Mouse (Mus musculus): Measurements from ENCODE around the gene Slc34a1. TPM values are rescaled to one million over a fixed set of nuclear protein-coding genes. Genes with fewer than 3 reads are reported as not detected.

Gene Slc34a1
- total RNA-seq, 2 experiments from 2014 or later, result 0.25 to 0.49 TPM

DNA sequence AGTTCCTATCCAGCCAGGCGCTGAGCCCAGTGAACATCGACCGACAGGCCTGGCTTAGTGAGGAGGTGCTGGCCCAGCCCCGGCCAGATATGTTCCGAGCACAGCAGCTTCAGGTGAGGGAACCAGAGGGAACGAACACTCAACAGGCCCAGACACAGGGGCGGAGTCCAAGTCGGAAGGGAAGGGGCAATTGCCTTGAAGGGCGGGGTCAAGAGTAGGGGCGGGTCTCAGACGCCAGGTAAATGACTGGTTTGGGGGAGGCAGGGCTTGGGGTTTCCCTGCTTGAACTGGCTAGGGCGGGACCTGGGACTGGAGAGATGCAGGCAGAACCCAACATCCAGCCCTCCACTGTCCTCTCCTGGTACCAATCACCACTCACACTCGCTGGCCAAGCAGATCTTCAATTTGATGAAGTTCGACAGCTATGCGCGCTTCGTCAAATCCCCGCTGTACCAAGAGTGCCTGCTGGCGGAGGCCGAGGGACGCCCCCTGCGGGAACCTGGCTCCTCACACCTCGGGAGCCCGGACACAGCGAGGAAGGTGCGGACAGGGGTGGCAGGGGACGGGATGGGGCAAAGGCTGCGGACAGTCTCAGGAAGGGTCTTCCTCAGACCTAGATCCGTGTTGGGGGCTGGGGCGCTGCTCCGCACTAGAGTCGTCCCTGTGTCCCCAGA is 18.9 kb upstream of the Slc34a1 start:
- no peak overlapping the region for H3K27ac ChIP-seq
- TF ChIP-seq CTCF (IDR thresholded peaks at IDR 0.05), result no peak
- DNase-seq (ENCODE audit: extremely low spot score in 1 of 2, low spot score in 2 of 2), result no peak
- intact Hi-C loops (cut with DNase I), result no loop called here
- no peak overlapping the region for H3K4me3 ChIP-seq

DNA sequence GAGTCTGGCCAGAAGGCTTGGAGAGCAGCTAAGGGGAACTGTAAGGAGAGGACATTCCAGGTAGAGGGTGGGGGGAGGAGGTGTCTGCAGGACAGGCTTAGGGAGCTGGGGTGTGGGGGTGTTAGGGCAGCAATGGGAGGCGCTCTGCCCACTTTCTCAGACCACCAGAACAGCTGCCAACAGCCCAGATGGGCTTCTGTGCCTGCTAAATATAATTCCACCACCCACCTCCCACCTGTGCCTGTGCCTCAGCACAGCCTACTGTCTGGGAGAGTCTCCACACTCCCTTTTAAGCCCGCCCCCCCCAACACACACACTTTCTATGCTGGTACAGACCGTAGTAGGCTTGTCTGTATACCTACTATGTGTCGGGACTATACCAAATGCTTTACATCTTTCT is 16.2 kb upstream of the Slc34a1 start:
- H3K27ac ChIP-seq, result no peak overlapping the region; the same call in 1 of the 2 replicates
- no peak for TF ChIP-seq CTCF (IDR thresholded peaks at IDR 0.05)
- intact Hi-C loops (cut with DNase I), result loop anchor here (1.0 kb wide), 1 partner anchor 23 kb away; no protein-coding TSS in a partner anchor
- peak; percentile 67 to 77 for DNase-seq (ENCODE audit: extremely low spot score in 1 of 2, low spot score in 2 of 2)
- H3K4me3 ChIP-seq, result no peak overlapping the region

DNA sequence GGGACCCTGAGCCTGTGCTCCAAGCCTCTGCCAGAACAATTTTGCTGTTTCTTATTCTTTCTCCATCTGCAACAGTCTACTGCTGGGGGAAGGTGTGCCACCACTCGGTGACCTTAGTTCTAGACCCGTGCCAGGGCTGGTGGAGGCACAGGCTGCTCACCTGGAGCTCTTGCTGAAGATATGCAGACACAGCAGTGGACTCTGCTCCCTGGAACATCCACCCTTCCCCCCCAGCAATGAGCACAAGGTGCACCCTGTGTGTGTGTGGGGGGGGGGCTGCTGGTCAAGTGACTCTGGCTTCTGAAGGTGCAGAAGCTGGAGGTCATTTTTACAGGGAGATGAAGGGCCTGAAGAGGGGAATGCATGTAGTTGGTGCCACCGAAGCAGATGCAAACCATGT is 7.3 kb upstream of the Slc34a1 start:
- no peak for DNase-seq (ENCODE audit: extremely low spot score in 1 of 2, low spot score in 2 of 2)
- TF ChIP-seq CTCF (IDR thresholded peaks at IDR 0.05), result no peak
- no peak overlapping the region for H3K4me3 ChIP-seq
- intact Hi-C loops (cut with DNase I), result no loop called here
- H3K27ac ChIP-seq, result no peak overlapping the region

DNA sequence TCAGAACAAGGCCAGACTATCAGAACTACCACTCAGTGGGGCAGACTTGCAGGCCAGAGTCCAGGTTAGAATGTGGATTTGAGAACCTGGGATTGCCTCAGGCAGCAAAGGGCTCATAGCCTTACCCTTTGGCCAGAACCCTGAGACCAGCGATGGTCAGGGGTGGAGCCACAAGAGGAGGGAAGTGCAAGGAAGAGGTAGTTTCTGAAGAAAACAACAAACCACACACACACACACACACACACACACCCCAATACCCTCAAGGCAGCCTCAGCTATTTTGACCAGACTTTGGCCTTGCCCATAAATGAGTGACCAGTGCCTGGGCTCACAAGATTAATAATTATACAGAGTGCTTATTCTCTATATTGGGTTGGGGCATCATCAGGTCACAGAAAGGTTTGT is 6.4 kb upstream of the Slc34a1 start:
- TF ChIP-seq CTCF (IDR thresholded peaks at IDR 0.05), result no peak
- intact Hi-C loops (cut with DNase I), result no loop called here
- Histone ChIP-seq H3K4me3 (no peak overlapping the region), H3K27ac (no peak overlapping the region)
- DNase-seq (ENCODE audit: extremely low spot score in 1 of 2, low spot score in 2 of 2), result no peak

DNA sequence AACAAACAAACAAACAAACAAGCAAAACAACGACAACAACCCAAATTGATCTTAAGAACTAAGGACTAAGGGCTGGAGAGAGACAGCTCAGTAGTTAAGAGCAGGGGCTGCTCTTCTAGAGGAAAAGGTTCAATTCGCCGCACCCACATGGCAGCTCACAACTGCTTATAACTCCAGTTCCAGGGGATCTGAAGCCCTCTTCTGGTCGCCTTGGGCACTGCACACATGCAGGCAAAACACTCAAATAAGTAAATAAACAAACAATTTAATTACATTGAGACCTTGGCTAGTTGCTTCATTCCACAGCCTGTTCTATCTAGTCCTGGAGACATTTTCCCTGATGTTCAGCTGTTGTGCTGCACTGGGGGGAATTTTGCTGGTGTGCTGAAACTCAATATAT is 5.1 kb upstream of the Slc34a1 start:
- no peak overlapping the region for H3K4me3 ChIP-seq
- no peak for DNase-seq (ENCODE audit: extremely low spot score in 1 of 2, low spot score in 2 of 2)
- no peak overlapping the region for H3K27ac ChIP-seq
- intact Hi-C loops (cut with DNase I), result no loop called here
- peak; percentile 44 for TF ChIP-seq CTCF (IDR thresholded peaks at IDR 0.05)

DNA sequence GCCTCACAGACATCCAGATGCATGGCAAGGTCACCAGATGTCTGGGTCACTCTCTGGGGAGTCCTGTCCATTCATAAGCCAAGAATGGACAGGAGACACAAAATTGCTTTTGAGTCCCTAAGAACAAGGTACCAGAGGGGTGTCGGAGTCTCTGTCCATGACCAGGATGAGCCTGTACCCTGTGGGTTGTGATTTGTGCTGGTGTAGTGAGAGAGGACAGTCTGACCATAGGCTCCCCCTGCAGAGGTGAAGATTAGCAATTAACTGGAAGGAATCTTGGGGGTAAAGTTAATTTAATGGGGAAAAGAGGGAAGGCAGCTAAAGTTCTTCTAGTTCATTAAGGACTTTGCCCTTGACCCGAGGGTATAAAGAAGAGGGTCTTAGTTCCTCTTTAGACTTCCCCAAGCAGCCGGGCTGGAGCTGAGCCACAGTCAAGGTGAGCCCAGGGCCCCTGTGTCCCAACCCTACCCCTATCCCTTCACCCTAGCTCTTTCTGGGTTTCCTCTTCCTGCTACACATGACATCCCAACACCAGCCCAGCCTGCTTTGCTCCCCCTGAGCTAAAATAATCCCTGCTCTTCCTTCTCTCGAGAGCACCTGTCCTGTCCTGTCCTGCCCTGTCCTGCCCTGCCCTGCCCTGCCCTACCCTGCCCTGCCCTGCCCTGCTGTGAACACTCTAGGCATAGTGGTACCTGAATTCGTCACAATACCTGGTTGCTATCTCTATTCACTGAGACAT is 1.5 kb downstream of the Slc34a1 start:
- H3K4me3 ChIP-seq, result no peak overlapping the region
- H3K27ac ChIP-seq, result no peak overlapping the region
- no peak for DNase-seq (ENCODE audit: extremely low spot score in 1 of 2, low spot score in 2 of 2)
- intact Hi-C loops (cut with DNase I), result loop anchor here (5.0 kb wide), 1 partner anchor 72 kb away; the partner anchor contains the start of gene Mxd3
- no peak for TF ChIP-seq CTCF (IDR thresholded peaks at IDR 0.05)

DNA sequence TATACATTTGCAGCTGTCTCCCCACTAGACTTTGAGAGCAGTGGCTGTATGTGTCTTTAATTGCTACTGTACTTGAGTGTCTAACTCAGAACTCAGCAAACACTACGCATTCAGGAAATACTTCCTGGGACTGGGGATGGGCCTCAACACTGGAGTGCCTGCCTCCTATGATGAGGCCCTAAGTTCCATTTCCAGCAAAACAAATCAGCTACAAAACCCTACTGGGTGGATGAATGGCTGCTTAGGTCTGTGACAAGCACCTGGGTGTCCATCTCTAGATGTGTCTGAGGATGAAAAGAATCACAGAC is 2.0 kb downstream of the Slc34a1 start:
- Histone ChIP-seq H3K27ac (no peak overlapping the region), H3K4me3 (no peak overlapping the region)
- DNase-seq (ENCODE audit: extremely low spot score in 1 of 2, low spot score in 2 of 2), result no peak
- no peak for TF ChIP-seq CTCF (IDR thresholded peaks at IDR 0.05)
- intact Hi-C loops (cut with DNase I), result loop anchor here (5.0 kb wide), 1 partner anchor 73 kb away; the partner anchor contains the start of gene Mxd3

DNA sequence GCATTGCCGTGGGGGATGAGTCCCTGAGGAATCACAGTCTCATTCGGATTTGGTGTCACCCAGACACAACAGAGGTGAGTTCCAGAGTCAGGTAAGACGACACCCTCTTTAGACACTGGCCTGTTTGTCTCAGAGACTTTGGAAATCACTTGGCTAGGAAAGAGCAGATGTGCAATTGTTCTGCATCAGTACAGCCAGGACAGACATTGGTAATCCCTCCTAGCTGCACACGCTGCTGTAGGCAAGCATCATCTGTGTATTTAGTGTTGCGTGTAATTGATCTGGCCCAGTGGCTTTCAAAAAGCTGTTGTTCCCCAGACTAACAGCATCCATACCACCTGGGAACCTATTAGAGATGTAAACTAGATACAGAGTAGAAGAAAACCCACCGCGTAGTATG is 5.3 kb downstream of the Slc34a1 start:
- no peak overlapping the region for H3K27ac ChIP-seq
- no peak overlapping the region for H3K4me3 ChIP-seq
- intact Hi-C loops (cut with DNase I), result loop anchor here (5.0 kb wide), 1 partner anchor 76 kb away; the partner anchor contains the start of gene Mxd3
- no peak for DNase-seq (ENCODE audit: extremely low spot score in 1 of 2, low spot score in 2 of 2)
- no peak for TF ChIP-seq CTCF (IDR thresholded peaks at IDR 0.05)

DNA sequence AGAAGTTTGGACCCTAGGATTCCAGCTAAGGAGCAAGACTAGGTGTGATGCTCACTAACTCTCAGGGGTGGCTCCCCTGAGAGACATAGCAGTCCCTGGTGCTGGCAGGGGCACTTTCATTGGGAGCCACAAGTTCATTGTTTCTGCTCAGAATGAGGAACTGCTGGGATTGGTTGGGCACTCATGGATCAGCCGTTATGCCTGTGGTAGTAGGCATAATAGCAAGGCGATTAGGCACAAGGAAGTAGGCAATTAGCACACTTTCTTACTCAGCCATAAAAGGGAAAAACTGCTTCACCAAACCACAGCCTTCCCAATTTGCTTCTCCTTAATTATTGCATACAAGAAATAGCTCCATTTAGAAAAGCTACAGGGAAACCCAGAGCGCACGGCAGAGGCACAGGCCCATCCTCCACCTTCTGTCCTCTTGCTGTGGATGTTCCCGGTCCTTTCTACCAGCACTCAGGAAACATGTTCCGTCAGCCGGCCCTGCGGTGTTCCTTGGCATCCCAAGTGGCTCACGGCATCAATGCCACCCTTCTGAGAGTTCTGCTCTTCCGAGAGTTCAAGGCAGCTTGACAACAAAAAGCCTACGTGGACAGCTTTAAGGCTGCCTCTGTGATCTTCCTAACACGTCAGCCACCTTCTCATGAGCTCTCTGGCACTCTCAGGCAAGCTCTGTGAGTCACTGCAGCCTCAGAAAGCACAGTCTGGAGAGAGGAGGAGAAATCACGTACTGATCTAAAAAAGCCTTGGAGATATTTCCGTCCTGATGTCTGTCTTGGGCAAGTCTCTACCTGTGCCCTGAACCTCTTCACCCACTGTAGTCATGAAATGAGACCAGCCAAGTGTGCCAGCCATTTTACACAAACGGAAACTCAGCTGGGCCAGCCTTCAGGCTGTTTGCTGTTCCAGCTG is 6.2 kb downstream of the Slc34a1 start:
- Histone ChIP-seq H3K27ac (peak overlapping the region; percentile 87), H3K4me3 (no peak overlapping the region)
- intact Hi-C loops (cut with DNase I), result loop anchor here (1.0 to 5.0 kb wide), 2 partner anchors 22 to 77 kb away; partner anchors contain the start of gene Mxd3
- no peak for TF ChIP-seq CTCF (IDR thresholded peaks at IDR 0.05)
- DNase-seq (ENCODE audit: extremely low spot score in 1 of 2, low spot score in 2 of 2), result peak; percentile 42 to 47

DNA sequence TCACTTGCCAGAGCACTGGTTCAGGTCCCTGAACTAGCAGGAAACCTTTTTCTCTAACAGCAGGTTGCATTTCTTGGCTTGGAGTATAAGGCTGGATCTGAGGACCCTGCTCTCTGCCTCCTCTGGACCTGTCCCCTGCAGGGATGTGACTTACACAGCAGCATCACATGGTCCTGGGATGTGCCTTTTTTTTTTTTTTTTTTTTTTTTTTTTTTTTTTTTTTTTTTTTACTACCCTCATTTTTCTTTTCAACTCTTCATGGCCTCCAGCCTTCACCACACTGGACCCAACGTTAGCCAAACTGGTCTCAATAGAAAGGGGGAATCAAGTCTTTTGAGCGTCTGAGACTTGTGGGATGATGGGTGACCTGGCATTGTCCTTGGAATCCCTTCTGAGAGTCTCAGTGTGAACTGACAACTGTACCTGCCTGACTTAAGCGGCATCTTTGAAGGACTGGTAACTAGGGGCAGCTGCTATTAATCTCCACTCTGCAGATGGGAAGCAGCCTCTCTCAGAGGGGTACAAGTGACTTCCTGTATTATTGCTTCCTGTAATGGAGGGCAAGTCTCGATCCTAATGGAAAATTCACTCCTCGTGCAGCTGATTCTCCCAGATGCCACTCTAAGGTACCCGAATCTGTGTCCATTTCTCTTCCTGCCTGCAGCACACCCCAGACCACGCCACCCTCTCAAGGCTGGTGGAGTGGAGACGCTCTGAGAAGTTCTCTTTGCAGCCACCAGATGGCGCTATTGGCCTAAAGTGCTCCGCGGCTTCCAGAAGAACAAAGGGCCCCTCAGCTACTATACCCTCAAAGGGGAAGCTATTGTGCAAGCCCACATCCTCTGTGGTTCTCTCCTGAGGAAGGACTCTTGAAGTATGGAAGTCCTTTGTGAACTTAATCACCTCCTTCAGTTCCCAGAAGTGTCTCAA is 7.1 kb downstream of the Slc34a1 start:
- intact Hi-C loops (cut with DNase I), result loop anchor here (1.0 to 5.0 kb wide), 5 partner anchors 23 to 112 kb away; partner anchors contain the start of genes Mxd3 and Pdlim7
- TF ChIP-seq CTCF (IDR thresholded peaks at IDR 0.05), result peak; percentile 99
- peak; percentile 78 to 85 for DNase-seq (ENCODE audit: extremely low spot score in 1 of 2, low spot score in 2 of 2)
- H3K4me3 ChIP-seq, result no peak overlapping the region
- H3K27ac ChIP-seq, result peak overlapping the region; percentile 87

Data from left cerebral cortex, adult 2 months (tissue).